Mouse (Mus musculus) liver, embryonic 14.5 days (tissue): ENCODE measurements around the gene Dph1. TPM values are rescaled to one million over a fixed set of nuclear protein-coding genes. Genes with fewer than 3 reads are reported as not detected.
A peak's percentile ranks its signal among the peaks of the same experiment; 100 is the strongest.

ENCODE experiments used
- ATAC-seq: fragments of 200-750 bp; cut with Nextera tagmentation; 2 replicates; pipeline ENCODE4 v1.8.0; 2017; ENCODE audit warnings: moderate number of reproducible peaks, mild to moderate bottlenecking, moderate library complexity; ENCODE audit not compliant: insufficient read depth
- DNase-seq, 3 experiments: peaks; one replicate each; pipeline ENCODE4 v3.0.0-alpha.2; 2012 to 2013; ENCODE audit warnings: low read depth in 3 of 3, low spot score in 3 of 3
- H3K27ac ChIP-seq: fragments of 300-500 bp; sonication (generic); 2 replicates; pipeline ENCODE4 v1.5.1; 2014; ENCODE audit warnings: moderate library complexity, mild to moderate bottlenecking, control low read depth, inconsistent platforms
- H3K27me3 ChIP-seq: fragments of 300-500 bp; sonication (generic); 2 replicates; pipeline ENCODE4 v1.6.1; 2014; ENCODE audit warnings: mild to moderate bottlenecking, low read length, moderate library complexity; ENCODE audit not compliant: control insufficient read depth, insufficient read depth
- H3K36me3 ChIP-seq: fragments of 300-500 bp; sonication (generic); replicated peaks from 2 replicates; pipeline ENCODE4 v1.6.1; 2014; ENCODE audit warnings: low read depth; ENCODE audit not compliant: control insufficient read depth, insufficient read depth
- H3K4me1 ChIP-seq, 2 experiments: fragments of 200-500 bp in 1 of 2; fragments of 300-500 bp in 1 of 2; sonication (generic) in 1 of 2; replicated peaks; 2 replicates each; pipeline ENCODE4 v1.6.1; 2012 to 2014; ENCODE audit warnings: antibody characterized with exemption in 1 of 2, inconsistent platforms in 1 of 2, low read length in 1 of 2; ENCODE audit not compliant: control insufficient read depth in 2 of 2, insufficient read depth in 2 of 2
- H3K4me2 ChIP-seq: fragments of 300-500 bp; sonication (generic); 2 replicates; pipeline ENCODE4 v1.6.1; 2014; ENCODE audit warnings: low read depth, mild to moderate bottlenecking, control low read depth, moderate library complexity
- H3K4me3 ChIP-seq, 2 experiments: fragments of 200-500 bp in 1 of 2; fragments of 300-500 bp in 1 of 2; sonication (generic) in 1 of 2; 2 replicates each; pipeline ENCODE4 v1.5.1; 2012 to 2014; ENCODE audit warnings: low read depth in 2 of 2, low read length in 2 of 2, mild to moderate bottlenecking in 2 of 2, control low read depth in 1 of 2, inconsistent platforms in 1 of 2, moderate library complexity in 1 of 2; ENCODE audit not compliant: insufficient read depth in 1 of 2
- H3K9ac ChIP-seq: fragments of 300-500 bp; sonication (generic); replicated peaks from 2 replicates; pipeline ENCODE4 v1.6.1; 2014; ENCODE audit warnings: mild to moderate bottlenecking, control low read depth, moderate library complexity
- H3K9me3 ChIP-seq: fragments of 300-500 bp; sonication (generic); 2 replicates; pipeline ENCODE4 v1.6.1; 2016; ENCODE audit warnings: low read length, mixed read lengths; ENCODE audit not compliant: control insufficient read depth
- CTCF ChIP-seq: IDR thresholded peaks from 2 replicates; pipeline ENCODE4 v1.5.1; 2016; ENCODE audit warnings: antibody characterized with exemption, low read depth, control low read depth
- EP300 ChIP-seq: IDR thresholded peaks from 2 replicates; pipeline ENCODE4 v1.6.1; 2016; ENCODE audit warnings: antibody characterized with exemption, low read depth
- WGBS: fragments of 180-500 bp; shearing (Covaris S2); extraction: QIAGEN DNeasy Blood & Tissue Kit; methylation state at CpG from one replicate; pipeline ENCODE4 v1.1.7; 2014; ENCODE audit not compliant: insufficient replicate concordance; 5-methylcytosine and 5-hydroxymethylcytosine counted together
- polyA plus RNA-seq, 2 experiments: library from polyadenylated mRNA; depleted of rRNA in 1 of 2; stranded (reverse) in 1 of 2; unstranded in 1 of 2; fragments of >200 nt; fragmentation: Nextera tagmentation in 1 of 2; extraction: Ambion mirVana in 1 of 2; gene quantifications; 2 replicates each; pipeline versions ENCODE4 v1.2.1 to v1.2.3; 2012 to 2014

Dph1 gene
- polyA plus RNA-seq, 2 experiments, result 9.8 TPM

- H3K4me2 ChIP-seq, result no peak overlapping the region
- H3K9me3 ChIP-seq, result no peaks in the 10 kb centered on the region
- 63% methylated on average over 5 of the region's 6 CpGs for WGBS
- H3K9ac ChIP-seq, result no peak overlapping the region
- no peak for DNase-seq
- H3K4me3 ChIP-seq, result no peak overlapping the region
- H3K27me3 ChIP-seq, result no peaks in the 10 kb centered on the region; the same call in 1 of the 2 replicates
- H3K36me3 ChIP-seq, result no peaks in the 10 kb centered on the region
- H3K27ac ChIP-seq, result no peak overlapping the region
- ATAC-seq, result no peak
- TF ChIP-seq EP300 (no peak), CTCF (no peak)
- H3K4me1 ChIP-seq, result 0 out of 4 replicates have a peak, but pooled peaks cover 0 to 8% of the 10 kb centered on the region in 2 experiments
These were observed 29.6 kb upstream of the Dph1 start for GRCm38 (mm10) chr11:75220517-75221145.

DNA sequence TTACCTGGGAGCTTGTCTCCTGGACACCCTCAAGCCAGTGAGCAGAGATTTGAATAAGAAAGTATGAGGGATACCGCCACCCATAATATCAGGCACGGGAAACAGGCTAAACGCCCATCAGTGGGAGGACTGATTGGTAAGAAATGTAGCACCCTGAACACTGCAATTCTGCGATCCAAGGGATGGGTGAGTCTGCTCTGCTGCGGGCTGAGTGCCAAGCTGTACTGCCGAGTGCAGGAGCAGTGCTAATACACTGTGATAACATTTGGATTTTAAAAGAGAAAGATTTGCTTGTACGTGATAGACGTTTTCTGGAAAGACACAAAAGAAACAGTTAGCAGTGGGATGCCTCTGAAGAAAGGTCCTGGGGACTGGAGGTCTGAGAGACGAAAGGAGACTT is 29.1 kb upstream of the Dph1 start:
- H3K9me3 ChIP-seq, result no peaks in the 10 kb centered on the region
- no peak for DNase-seq
- no peak overlapping the region for H3K4me2 ChIP-seq
- H3K36me3 ChIP-seq, result no peaks in the 10 kb centered on the region
- no peak overlapping the region for H3K4me3 ChIP-seq
- no peaks in the 10 kb centered on the region; the same call in 1 of the 2 replicates for H3K27me3 ChIP-seq
- H3K27ac ChIP-seq, result no peak overlapping the region
- 0 out of 4 replicates have a peak, but pooled peaks cover 0 to 8% of the 10 kb centered on the region in 2 experiments for H3K4me1 ChIP-seq
- TF ChIP-seq CTCF (no peak), EP300 (no peak)
- H3K9ac ChIP-seq, result no peak overlapping the region
- ATAC-seq, result no peak
- WGBS, result 53% methylated on average over 9 of the region's 9 CpGs

- DNase-seq (no peak), ATAC-seq (no peak)
- no peak overlapping the region for H3K27ac ChIP-seq
These were observed 23.3 kb upstream of the Dph1 start for GRCm38 (mm10) chr11:75214081-75214950.

DNA sequence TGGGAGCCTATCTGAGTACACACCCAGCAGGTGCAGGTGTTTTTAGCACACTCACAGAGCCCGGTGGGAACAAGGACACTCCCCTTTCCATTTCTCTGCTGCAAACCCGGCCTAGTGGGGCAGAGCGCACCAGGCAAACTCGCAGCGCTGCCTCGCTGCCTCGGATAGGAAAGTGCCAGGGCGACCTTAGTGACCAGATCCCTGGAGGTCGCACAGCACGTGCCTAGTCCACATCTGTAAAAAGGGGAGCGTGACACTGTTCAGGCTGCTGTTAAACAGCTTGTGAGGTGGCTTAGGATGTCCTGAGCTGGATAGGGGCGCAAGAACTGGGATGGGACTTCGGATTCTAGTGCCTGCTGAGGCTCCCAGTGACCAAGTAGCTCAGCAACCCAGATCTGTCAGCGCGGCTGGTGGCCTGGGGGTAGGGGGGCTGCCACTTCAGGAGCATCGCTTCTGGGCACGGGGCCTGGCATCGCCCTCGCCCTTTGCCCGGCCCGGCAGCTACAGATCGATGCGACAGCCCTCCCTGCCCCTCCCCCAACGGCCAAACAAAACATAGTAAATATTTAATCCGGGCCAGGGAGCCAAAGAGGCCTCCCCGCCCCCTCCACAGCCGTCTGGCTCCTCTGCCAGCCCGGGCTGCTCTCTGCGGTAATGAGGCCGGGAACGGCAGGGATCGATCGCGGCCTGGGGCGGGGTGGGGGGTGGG is 22.5 kb upstream of the Dph1 start:
- peak overlapping the region; percentile 51 for H3K4me2 ChIP-seq
- no peaks in the 10 kb centered on the region for H3K9me3 ChIP-seq
- ATAC-seq (peak; percentile 47), DNase-seq (no peak)
- H3K4me3 ChIP-seq, result peak overlapping the region in 1 of 2 experiments; percentile 6; a peak in 2 of 4 replicates
- H3K4me1 ChIP-seq, result peaks cover 30 to 40% of the 10 kb centered on the region in 2 experiments
- H3K27me3 ChIP-seq, result peaks cover 4% of the 10 kb centered on the region; the same call in 1 of the 2 replicates
- no peak overlapping the region for H3K27ac ChIP-seq
- no peak for TF ChIP-seq EP300
- TF ChIP-seq CTCF, result no peak
- H3K9ac ChIP-seq, result no peak overlapping the region
- H3K36me3 ChIP-seq, result no peaks in the 10 kb centered on the region
- 19% methylated on average over 35 of the region's 35 CpGs for WGBS

More at GRCm38 (mm10) chr11:75214081-75214950, 23.3 kb upstream of the Dph1 start:
- WGBS, result 33% methylated on average over 13 of the region's 13 CpGs
- peaks cover 23 to 32% of the 10 kb centered on the region in 2 experiments for H3K4me1 ChIP-seq
- no peaks in the 10 kb centered on the region for H3K9me3 ChIP-seq
- no peaks in the 10 kb centered on the region for H3K36me3 ChIP-seq
- no peak overlapping the region for H3K9ac ChIP-seq
- peak overlapping the region in 1 of 2 experiments; percentile 6; a peak in 3 of 4 replicates for H3K4me3 ChIP-seq
- H3K27me3 ChIP-seq, result peaks cover 4% of the 10 kb centered on the region; the same call in 1 of the 2 replicates
- TF ChIP-seq CTCF (no peak), EP300 (no peak)
- H3K4me2 ChIP-seq, result peak overlapping the region; percentile 51
